Mouse (Mus musculus) kidney, postnatal 14 days (tissue): ENCODE data around the gene Ssbp3.

Experiments
- DNase-seq: peaks from one replicate; pipeline ENCODE4 v3.0.0; 2022; ENCODE audit warnings: mixed read lengths

Gene Ssbp3

GRCm38 (mm10) chr4:107058781-107059180, 148.3 kb downstream of the Ssbp3 start:
- no peak for DNase-seq

- no peak for DNase-seq
These were observed 151.1 kb downstream of the Ssbp3 start for GRCm38 (mm10) chr4:107061560-107061959.

- DNase-seq: no peak
These were observed 152.7 kb downstream of the Ssbp3 start for GRCm38 (mm10) chr4:107063214-107063613.

- DNase-seq: no peak
These were observed 154.0 kb downstream of the Ssbp3 start for GRCm38 (mm10) chr4:107064394-107065098.

- peak; percentile 97 for DNase-seq
These were observed 156.0 kb downstream of the Ssbp3 start, which contains the start of the genes Mrpl37 and Cyb5rl for GRCm38 (mm10) chr4:107066252-107067124. Gene Mrpl37, minus strand, starts transcription at chr4:107066868. Gene Cyb5rl, plus strand, starts transcription at chr4:107066988.

GRCm38 (mm10) chr4:107067151-107067840, 156.8 kb downstream of the Ssbp3 start:
- peak; percentile 58 for DNase-seq

- DNase-seq: no peak
These were observed 161.8 kb downstream of the Ssbp3 start for GRCm38 (mm10) chr4:107072343-107072742.

GRCm38 (mm10) chr4:107075456-107075855, 165.0 kb downstream of the Ssbp3 start:
- no peak for DNase-seq

GRCm38 (mm10) chr4:107078894-107079293, 168.4 kb downstream of the Ssbp3 start:
- no peak for DNase-seq

- no peak for DNase-seq
These were observed 169.2 kb downstream of the Ssbp3 start for GRCm38 (mm10) chr4:107079716-107080115.

GRCm38 (mm10) chr4:107082185-107082584, 171.7 kb downstream of the Ssbp3 start:
- DNase-seq: no peak

GRCm38 (mm10) chr4:107083126-107083525, 172.6 kb downstream of the Ssbp3 start:
- DNase-seq: no peak

- peak; percentile 36 for DNase-seq
These were observed 173.8 kb downstream of the Ssbp3 start for GRCm38 (mm10) chr4:107084343-107084742.

- peak; percentile 83 for DNase-seq
These were observed 174.4 kb downstream of the Ssbp3 start for GRCm38 (mm10) chr4:107084858-107085257.

- no peak for DNase-seq
These were observed 181.2 kb downstream of the Ssbp3 start for GRCm38 (mm10) chr4:107091696-107092095.

GRCm38 (mm10) chr4:107094484-107095187, 184.1 kb downstream of the Ssbp3 start:
- DNase-seq: no peak

GRCm38 (mm10) chr4:107096043-107096442, 185.5 kb downstream of the Ssbp3 start:
- DNase-seq: no peak

GRCm38 (mm10) chr4:107096841-107097373, 186.4 kb downstream of the Ssbp3 start, which contains the start of gene Cdcp2:
Gene Cdcp2, plus strand, starts transcription at chr4:107096891.
- no peak for DNase-seq

- DNase-seq: no peak
These were observed 187.4 kb downstream of the Ssbp3 start for GRCm38 (mm10) chr4:107097871-107098270.

GRCm38 (mm10) chr4:107098375-107098774, 187.9 kb downstream of the Ssbp3 start:
- no peak for DNase-seq

- DNase-seq: no peak
These were observed 188.5 kb downstream of the Ssbp3 start for GRCm38 (mm10) chr4:107098791-107099525.
